Mouse (Mus musculus): ENCODE results near the gene Olfr146. TPM values are rescaled to one million over a fixed set of nuclear protein-coding genes. Genes with fewer than 3 reads are reported as not detected.

The Olfr146 gene
- not detected for total RNA-seq (2021)
- polyA plus RNA-seq (2012; rRNA removed): not detected in 2 replicates
- long read RNA-seq: 0 reads

- DNase-seq: no peak
These were observed at the start of gene Olfr146 for GRCm38 (mm10) chr9:39023277-39023676. Olfr146 (minus strand) TSS chr9:39023377.

DNA sequence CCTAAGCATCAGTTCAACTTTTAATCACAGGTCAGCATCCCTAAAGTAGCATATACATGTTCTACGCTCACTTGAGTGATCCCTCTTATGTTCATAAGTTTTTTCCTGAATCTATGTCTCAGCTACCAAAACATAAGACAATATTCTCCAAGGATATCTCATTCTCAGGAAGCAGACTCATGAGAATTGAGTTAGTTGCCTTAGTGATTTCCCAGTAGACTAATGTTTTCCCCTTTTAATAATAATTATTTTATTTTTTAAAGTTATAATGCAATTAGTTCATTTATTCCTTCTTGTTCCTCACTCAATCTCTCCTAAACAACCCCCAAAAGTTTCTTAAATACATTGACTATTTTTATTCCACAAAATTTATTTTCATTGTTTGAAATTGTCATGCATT is 41.7 kb upstream of the Olfr146 start, which contains the start of gene Olfr937:
Gene Olfr937 (minus strand): TSS at position 101 of the 400 bp plus-strand sequence.
- DNase-seq: no peak

GRCm38 (mm10) chr9:38999583-38999982 is 23.6 kb downstream of the Olfr146 start, which contains the start of gene Olfr935:
Olfr935 (minus strand) TSS chr9:38999683.
- DNase-seq: no peak

- no peak for DNase-seq
These were observed 35.0 kb downstream of the Olfr146 start, which contains the start of gene Olfr934 for GRCm38 (mm10) chr9:38988215-38988614. Olfr934 (minus strand) TSS chr9:38988315.

DNA sequence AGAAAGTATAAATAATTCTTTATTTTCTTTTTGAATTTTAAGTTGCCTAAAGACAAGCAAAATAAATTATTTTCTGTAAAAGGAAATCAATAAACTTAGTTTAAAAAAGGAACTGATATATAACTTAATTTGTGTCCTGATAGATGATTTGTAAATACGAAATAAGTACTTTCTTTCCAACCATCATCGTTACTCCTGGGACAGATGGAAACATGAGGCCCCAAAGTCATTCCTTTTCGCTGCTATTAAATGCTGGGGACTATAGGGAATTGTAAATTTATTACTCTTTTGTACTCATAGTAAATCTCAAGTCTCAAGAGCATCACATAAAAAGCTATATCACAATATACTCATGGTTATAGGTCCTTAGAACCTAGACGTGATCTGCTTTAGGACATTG is 51.2 kb downstream of the Olfr146 start, which contains the start of gene Olfr933:
Gene Olfr933 (plus strand): TSS at position 301 of the 400 bp plus-strand sequence.
- DNase-seq: no peak

Small RNA genes within 50 kb of the gene (microRNA-seq; reads per million reads assigned to microRNA genes)
- gene Gm25529: 0 reads per million in 2 experiments

Other genes with a start within 250 kb of the Olfr146 start
- not detected for gene Olfr922, start 208.8 kb downstream of the Olfr146 start, total RNA-seq (2021)
- gene Olfr922, start 208.8 kb downstream of the Olfr146 start, polyA plus RNA-seq (2012; rRNA removed): not detected in 2 replicates
- gene Olfr923, start 196.8 kb downstream of the Olfr146 start, total RNA-seq (2021): not detected
- not detected in 2 replicates for gene Olfr923, start 196.8 kb downstream of the Olfr146 start, polyA plus RNA-seq (2012; rRNA removed)
- gene Olfr924, start 178.9 kb downstream of the Olfr146 start, total RNA-seq (2021): not detected
- not detected in 2 replicates for gene Olfr924, start 178.9 kb downstream of the Olfr146 start, polyA plus RNA-seq (2012; rRNA removed)
- gene Olfr26, start 168.3 kb downstream of the Olfr146 start, total RNA-seq (2021): not detected
- not detected in 2 replicates for gene Olfr26, start 168.3 kb downstream of the Olfr146 start, polyA plus RNA-seq (2012; rRNA removed)
- not detected for gene Olfr926, start 146.3 kb downstream of the Olfr146 start, total RNA-seq (2021)
- gene Olfr926, start 146.3 kb downstream of the Olfr146 start, polyA plus RNA-seq (2012; rRNA removed): not detected in 2 replicates
- gene Olfr930, start 93.6 kb downstream of the Olfr146 start, total RNA-seq (2021): not detected
- gene Olfr930, start 93.6 kb downstream of the Olfr146 start, polyA plus RNA-seq (2012; rRNA removed): not detected in 2 replicates
- gene Olfr933, start 51.1 kb downstream of the Olfr146 start, total RNA-seq (2021): under 1 TPM in 1 of 2 experiments, not detected in 1; 0.17 TPM
- not detected in 2 replicates for gene Olfr933, start 51.1 kb downstream of the Olfr146 start, polyA plus RNA-seq (2012; rRNA removed)
- gene Olfr934, start 35.1 kb downstream of the Olfr146 start, total RNA-seq (2021): not detected
- gene Olfr934, start 35.1 kb downstream of the Olfr146 start, polyA plus RNA-seq (2012; rRNA removed): not detected in 2 replicates
- gene Olfr935, start 23.7 kb downstream of the Olfr146 start, total RNA-seq (2021): not detected
- not detected in 2 replicates for gene Olfr935, start 23.7 kb downstream of the Olfr146 start, polyA plus RNA-seq (2012; rRNA removed)
- gene Olfr937, start 41.6 kb upstream of the Olfr146 start, total RNA-seq (2021): not detected
- gene Olfr937, start 41.6 kb upstream of the Olfr146 start, polyA plus RNA-seq (2012; rRNA removed): not detected in 2 replicates
- not detected for gene Olfr938, start 55.5 kb upstream of the Olfr146 start, total RNA-seq (2021)
- not detected in 2 replicates for gene Olfr938, start 55.5 kb upstream of the Olfr146 start, polyA plus RNA-seq (2012; rRNA removed)
- gene Olfr27, start 104.8 kb upstream of the Olfr146 start, total RNA-seq (2021): not detected
- gene Olfr27, start 104.8 kb upstream of the Olfr146 start, polyA plus RNA-seq (2012; rRNA removed): not detected in 2 replicates
- not detected for gene Olfr943, start 142.9 kb upstream of the Olfr146 start, total RNA-seq (2021)
- gene Olfr943, start 142.9 kb upstream of the Olfr146 start, polyA plus RNA-seq (2012; rRNA removed): not detected in 2 replicates
- not detected for gene Olfr944, start 178.5 kb upstream of the Olfr146 start, total RNA-seq (2021)
- not detected in 2 replicates for gene Olfr944, start 178.5 kb upstream of the Olfr146 start, polyA plus RNA-seq (2012; rRNA removed)
- gene Olfr1537, start 226.6 kb upstream of the Olfr146 start, total RNA-seq (2021): not detected
- not detected in 2 replicates for gene Olfr1537, start 226.6 kb upstream of the Olfr146 start, polyA plus RNA-seq (2012; rRNA removed)

Data from adrenal gland, adult 2 months (tissue).